Mouse (Mus musculus) brown adipose tissue, adult 24 weeks (tissue): ENCODE data around the gene Cenpt. TPM values are rescaled to one million over a fixed set of nuclear protein-coding genes. Genes with fewer than 3 reads are reported as not detected.
A peak's percentile ranks its signal among the peaks of the same experiment; 100 is the strongest.

Experiments
- H3K27ac ChIP-seq: fragments of 200-500 bp; replicated peaks from 2 replicates; pipeline ENCODE4 v1.5.1; 2012; ENCODE audit warnings: low read depth, mild to moderate bottlenecking, low read length
- H3K4me1 ChIP-seq: fragments of 200-500 bp; 2 replicates; pipeline ENCODE4 v1.6.1; 2012; ENCODE audit warnings: low read length, mixed read lengths; ENCODE audit not compliant: control insufficient read depth, insufficient read depth, insufficient read length
- H3K4me3 ChIP-seq: fragments of 200-500 bp; 2 replicates; pipeline ENCODE4 v1.5.1; 2012; ENCODE audit warnings: low read depth, mild to moderate bottlenecking, low read length, moderate library complexity; ENCODE audit not compliant: insufficient read depth
- polyA plus RNA-seq: library from polyadenylated mRNA; stranded (reverse); fragments of >200 nt; gene quantifications from 2 replicates; pipeline ENCODE4 v1.2.4, GENCODE M21; 2012; ENCODE audit not compliant: missing spikeins, insufficient read depth, insufficient read length

Cenpt gene
- polyA plus RNA-seq, 1 experiment: 1.4 TPM

DNA sequence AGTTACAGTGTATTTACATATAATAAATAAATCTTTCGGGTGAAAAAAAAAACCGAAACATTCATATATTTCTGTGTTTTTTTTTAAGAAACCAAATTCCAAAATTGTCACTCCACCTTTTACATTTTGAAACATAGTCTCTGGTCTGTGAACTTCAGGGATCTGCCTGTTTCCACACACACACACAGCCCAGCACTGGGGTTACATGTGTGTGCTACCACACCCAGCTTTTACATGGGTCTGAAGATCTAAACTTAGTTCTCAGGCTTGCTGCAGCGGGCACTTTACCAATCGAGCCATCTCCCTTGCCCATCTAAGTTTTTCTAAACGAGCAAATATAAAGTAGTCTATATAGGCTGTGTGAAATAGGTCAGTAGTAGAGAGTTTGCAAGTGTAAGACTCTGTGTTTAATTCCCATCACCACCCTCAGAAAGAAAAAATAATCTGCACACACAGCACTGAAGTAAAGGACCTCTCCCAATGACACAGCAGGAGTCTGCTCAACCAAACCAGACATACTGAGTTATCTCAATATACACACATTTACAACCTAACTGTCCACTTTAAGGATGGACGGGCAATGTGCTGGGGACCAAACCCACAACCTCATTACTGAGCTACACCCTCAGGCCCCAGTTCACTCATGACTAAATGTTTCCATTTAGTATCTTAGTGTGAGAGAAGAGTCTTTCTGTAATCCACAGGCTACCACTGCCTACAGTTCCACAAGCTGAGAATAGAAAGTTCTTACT is 51.7 kb downstream of the Cenpt start:
- Histone ChIP-seq H3K4me3 (no peak overlapping the region), H3K27ac (no peak overlapping the region)

DNA sequence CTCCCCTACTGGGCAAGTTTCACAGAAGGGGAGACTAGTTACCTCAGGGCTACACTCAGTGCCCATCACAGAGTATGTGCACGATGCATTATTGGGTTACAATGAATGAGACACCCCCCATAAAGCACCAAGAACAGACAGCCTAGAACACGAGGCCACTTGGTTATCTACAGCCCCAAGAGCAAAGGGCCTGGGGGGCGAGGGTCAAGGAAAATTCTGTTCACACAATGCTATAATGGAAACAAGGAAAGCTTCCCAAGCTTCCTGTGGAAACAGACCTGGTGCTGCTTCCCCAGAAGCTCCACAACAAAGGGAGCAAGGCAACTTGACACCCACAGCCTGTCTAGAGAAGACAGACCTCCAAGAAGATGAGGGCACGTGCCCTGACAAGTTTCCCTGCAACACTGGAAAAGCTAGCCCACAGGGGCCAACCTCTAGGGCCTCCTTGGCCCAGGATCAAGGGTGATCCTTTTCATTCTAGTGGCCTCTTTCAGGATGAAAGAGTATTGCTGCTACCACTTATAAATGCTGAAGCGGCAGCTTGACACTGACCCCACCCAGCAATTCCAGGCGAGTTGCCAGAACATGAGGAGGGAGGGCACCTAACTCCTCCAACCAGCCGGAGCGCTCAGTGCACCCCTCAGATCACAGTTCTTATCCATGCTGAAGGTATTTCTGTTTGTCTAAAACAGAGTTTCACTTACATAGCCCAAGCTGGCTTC is 53.8 kb downstream of the Cenpt start:
- Histone ChIP-seq H3K4me1 (peaks cover 12% of the 10 kb centered on the region; the same call in 1 of the 2 replicates), H3K4me3 (no peak overlapping the region)

More for the DNA sequence above, 51.7 kb downstream of the Cenpt start:
- peaks cover 12% of the 10 kb centered on the region for H3K4me1 ChIP-seq

DNA sequence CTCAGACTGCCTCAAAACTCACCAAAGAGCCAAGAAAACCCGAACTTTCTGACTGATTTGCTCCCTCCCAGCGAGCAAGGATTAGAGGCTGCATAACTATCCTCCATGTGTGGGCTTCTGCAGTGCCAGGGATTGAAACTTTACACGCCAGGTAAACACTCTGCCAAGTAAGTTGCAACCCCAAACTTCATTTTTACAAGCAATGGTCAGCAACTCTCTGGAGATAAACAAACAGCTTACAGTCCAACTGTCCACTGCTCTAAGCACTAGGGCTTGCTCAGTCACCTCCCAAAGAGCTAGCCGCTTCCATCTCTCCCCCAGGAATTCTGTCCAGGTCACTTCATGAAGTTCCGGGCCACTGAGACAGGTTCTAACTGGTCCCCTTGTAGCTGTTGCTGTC is 54.7 kb downstream of the Cenpt start:
- Histone ChIP-seq H3K4me3 (no peak overlapping the region), H3K27ac (0 out of 2 replicates have a peak overlapping the region, but pooled peaks have one; percentile 27), H3K4me1 (peaks cover 12% of the 10 kb centered on the region; the same call in 1 of the 2 replicates)

More for the DNA sequence above, 53.8 kb downstream of the Cenpt start:
- no peak overlapping the region for H3K27ac ChIP-seq

DNA sequence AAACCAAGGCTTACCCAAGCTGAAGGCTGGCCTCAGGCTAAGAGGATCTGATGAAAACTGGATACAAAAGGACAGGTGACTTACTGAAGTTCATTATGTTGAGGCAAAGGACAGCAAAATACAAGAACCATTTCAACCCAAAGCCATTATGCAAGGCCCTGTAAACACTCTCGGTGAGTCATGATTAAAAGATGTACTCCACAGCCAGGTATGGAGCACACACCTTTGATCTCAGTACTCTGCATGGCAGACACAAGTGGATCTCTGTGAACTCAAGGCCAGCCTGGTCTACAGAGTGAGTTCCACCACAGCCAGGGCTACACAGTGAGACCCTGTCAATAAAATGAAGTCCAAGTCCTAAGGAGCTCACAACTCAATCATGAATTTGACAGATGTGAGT is 57.3 kb downstream of the Cenpt start:
- no peak overlapping the region for H3K4me3 ChIP-seq
- H3K4me1 ChIP-seq: peaks cover 12% of the 10 kb centered on the region; the same call in 1 of the 2 replicates
- no peak overlapping the region for H3K27ac ChIP-seq

Other genes with a start within 250 kb of the Cenpt start
- 13.4 and 14.4 TPM in 2 replicates for gene Ripor1, start 248.0 kb downstream of the Cenpt start, polyA plus RNA-seq
- gene Ctcf, start 216.7 kb downstream of the Cenpt start, polyA plus RNA-seq: 18.5 and 22.9 TPM in 2 replicates
- not detected in 2 replicates for gene Agrp, start 215.9 kb downstream of the Cenpt start, polyA plus RNA-seq
- not detected in 2 replicates for gene Carmil2, start 167.0 kb downstream of the Cenpt start, polyA plus RNA-seq
- 12.3 and 15.9 TPM in 2 replicates for gene Acd, start 152.2 kb downstream of the Cenpt start, polyA plus RNA-seq
- 10.2 and 10.6 TPM in 2 replicates for gene Pard6a, start 152.1 kb downstream of the Cenpt start, polyA plus RNA-seq
- gene 4933405L10Rik, start 145.6 kb downstream of the Cenpt start, polyA plus RNA-seq: 0.87 TPM in 1 of 2 replicates, not detected in the other
- gene Enkd1, start 145.1 kb downstream of the Cenpt start, polyA plus RNA-seq: 0.52 TPM in 1 of 2 replicates, not detected in the other
- gene Gfod2, start 94.6 kb downstream of the Cenpt start, polyA plus RNA-seq: 4.0 and 4.1 TPM in 2 replicates
- gene Ranbp10, start 25.9 kb downstream of the Cenpt start, polyA plus RNA-seq: 7.5 and 7.6 TPM in 2 replicates
- not detected in 2 replicates for gene Tsnaxip1, start 25.5 kb downstream of the Cenpt start, polyA plus RNA-seq
- 9.3 and 15.4 TPM in 2 replicates for gene Thap11, start 1.9 kb upstream of the Cenpt start, polyA plus RNA-seq
- gene Nutf2, start 7.3 kb upstream of the Cenpt start, polyA plus RNA-seq: 5.0 TPM in 1 of 2 replicates, not detected in the other
- gene Edc4, start 27.6 kb upstream of the Cenpt start, polyA plus RNA-seq: 6.2 and 8.6 TPM in 2 replicates
- gene Nrn1l, start 40.3 kb upstream of the Cenpt start, polyA plus RNA-seq: not detected in 2 replicates
- gene Pskh1, start 47.2 kb upstream of the Cenpt start, polyA plus RNA-seq: 15.8 and 18.0 TPM in 2 replicates
- gene Ctrl, start 80.6 kb upstream of the Cenpt start, polyA plus RNA-seq: not detected in 2 replicates
- 50.1 and 59.6 TPM in 2 replicates for gene Psmb10, start 85.2 kb upstream of the Cenpt start, polyA plus RNA-seq
- not detected in 2 replicates for gene Lcat, start 90.1 kb upstream of the Cenpt start, polyA plus RNA-seq
- gene Slc12a4, start 112.8 kb upstream of the Cenpt start, polyA plus RNA-seq: 5.8 and 11.4 TPM in 2 replicates
- not detected in 2 replicates for gene Dpep3, start 126.2 kb upstream of the Cenpt start, polyA plus RNA-seq
- gene Dus2, start 138.1 kb upstream of the Cenpt start, polyA plus RNA-seq: 11.8 and 12.8 TPM in 2 replicates
- not detected in 2 replicates for gene Dpep2nb, start 152.7 kb upstream of the Cenpt start, polyA plus RNA-seq
- 7.1 TPM in 2 replicates for gene Ddx28, start 158.6 kb upstream of the Cenpt start, polyA plus RNA-seq
- gene Nfatc3, start 205.6 kb upstream of the Cenpt start, polyA plus RNA-seq: 17.4 and 28.2 TPM in 2 replicates